Mouse (Mus musculus): ENCODE data around the gene B3galt6.

The B3galt6 gene

DNA sequence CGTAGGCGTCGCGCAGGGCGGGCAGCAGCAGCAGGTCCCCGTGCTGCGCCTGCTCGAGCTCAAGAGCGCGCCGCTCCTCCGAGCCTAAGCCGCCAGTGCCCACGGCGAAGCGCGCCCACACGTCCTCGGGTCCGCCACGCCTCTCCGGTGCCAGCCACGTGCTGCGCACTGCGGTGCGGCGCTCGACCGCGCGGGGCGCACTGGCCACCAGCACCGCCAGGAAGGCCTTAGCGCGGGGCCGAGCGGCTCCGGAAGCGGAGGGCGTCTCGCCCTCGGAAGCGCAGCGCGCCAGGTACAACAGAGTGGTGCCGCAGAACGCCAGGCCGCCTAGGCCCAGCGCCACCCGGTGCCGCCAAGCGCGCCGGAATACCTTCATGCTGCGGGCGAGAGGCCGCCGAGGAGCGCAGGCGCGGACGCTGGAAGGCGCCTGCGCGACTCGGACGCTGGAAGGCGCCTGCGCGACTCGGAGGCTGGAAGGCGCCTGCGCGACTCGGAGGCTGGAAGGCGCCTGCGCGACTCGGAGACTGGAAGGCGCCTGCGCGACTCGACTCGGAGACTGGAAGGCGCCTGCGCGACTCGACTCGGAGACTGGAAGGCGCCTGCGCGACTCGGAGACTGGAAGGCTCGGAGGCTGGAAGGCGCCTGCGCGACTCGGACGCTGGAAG, at the start of gene B3galt6, which contains the start of gene Sdf4:
TSS of gene B3galt6 (minus strand) at position 409 of the 665 bp plus-strand sequence.
TSS of gene Sdf4 (plus strand) at position 632 of the 665 bp plus-strand sequence.
- peak; percentile 95 for DNase-seq (ENCODE audit: low read depth)

DNA sequence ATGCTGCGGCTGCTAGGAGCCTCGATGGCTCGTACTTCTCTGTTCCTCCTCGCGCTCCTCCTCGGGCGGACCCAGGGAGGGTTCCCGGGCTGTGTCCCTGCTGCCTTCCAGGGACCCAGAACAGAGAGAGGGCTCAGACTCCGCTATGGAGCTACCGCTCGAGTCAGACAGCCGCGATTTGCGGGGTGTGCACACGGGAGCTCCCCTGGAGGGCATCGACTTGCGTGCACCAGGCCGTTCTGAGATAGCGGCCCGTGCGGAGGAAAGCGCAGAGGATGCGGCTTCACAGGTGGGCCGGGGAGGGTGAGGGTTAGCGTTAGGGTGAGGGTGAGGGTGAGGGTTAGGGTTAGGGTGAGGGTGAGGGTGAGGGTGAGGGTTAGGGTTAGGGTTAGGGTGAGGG, 42.5 kb upstream of the B3galt6 start:
- no peak for DNase-seq (ENCODE audit: low read depth)

DNA sequence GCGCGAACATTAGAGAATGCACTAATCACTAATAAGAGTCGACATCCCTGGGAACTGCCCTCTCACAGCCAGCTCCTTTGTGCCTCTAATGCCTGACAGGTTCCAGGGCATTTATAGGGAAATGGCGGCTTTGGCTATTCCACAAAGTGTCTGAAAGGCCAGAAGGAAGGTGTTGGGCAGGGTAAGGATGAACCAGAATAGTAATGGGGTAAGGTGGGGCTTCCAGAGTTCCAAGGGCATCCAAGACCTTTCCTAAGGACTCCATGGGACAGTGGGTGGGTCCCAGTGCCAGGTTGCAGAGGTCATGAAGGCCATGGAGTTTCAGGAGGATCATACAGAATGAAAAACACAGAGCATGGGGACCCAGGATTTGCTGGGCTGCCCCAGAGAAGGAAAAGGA, 41.9 kb upstream of the B3galt6 start:
- no peak for DNase-seq (ENCODE audit: low read depth)

DNA sequence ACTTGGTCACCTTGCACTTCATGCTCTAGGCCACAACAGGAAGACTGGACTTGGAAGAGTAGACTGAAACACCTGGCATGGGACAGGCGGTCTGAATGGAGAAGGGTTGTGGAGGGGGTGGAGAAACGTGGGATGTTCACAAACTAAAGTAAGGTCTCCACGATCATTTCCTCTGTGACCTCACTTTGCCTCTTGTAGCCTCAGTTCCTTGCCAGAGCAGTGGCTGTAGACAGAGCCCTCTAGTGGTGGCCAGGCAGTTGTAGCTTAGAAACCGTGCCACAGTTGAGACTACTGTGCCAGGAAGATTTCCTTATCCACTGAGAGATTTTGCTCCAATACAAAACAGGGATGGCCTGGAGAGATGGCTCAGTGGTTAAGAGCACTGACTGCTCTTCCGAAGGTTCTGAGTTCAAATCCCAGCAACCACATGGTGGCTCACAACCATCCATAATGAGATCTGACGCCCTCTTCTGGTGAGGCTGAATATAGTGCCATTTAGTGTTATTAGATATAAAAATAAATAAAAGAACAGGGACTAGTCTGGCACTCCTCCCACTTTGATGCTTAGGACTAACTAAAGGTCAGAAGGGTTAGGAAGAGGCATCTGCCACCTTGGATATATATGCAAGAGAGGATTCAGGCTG, 41.1 kb upstream of the B3galt6 start:
- peak; percentile 90 for DNase-seq (ENCODE audit: low read depth)

DNA sequence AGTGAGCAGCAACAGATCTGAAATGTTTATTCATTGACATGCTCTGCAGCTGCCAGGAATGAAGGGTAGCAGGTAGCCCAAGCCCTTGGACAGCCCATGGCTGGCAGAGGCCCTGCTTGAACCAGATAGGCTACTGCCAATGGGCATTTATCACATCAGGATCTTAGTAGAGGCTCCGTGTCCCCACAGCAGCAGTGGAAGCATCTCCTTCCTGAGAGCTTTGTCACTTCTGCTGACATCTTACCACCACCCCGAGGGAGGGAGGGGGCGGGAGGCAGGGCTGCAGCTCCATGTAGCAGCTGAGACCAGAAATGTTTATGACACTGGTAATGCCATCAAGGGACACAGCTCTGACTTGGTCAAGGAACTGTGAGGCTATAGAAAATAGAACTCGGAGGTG, 40.4 kb upstream of the B3galt6 start:
- DNase-seq (ENCODE audit: low read depth): peak; percentile 58

GRCm38 (mm10) chr4:156031593-156032391, 39.3 kb upstream of the B3galt6 start:
- peak; percentile 91 for DNase-seq (ENCODE audit: low read depth)

- no peak for DNase-seq (ENCODE audit: low read depth)
Observed at GRCm38 (mm10) chr4:156031255-156031592, 38.8 kb upstream of the B3galt6 start.

DNA sequence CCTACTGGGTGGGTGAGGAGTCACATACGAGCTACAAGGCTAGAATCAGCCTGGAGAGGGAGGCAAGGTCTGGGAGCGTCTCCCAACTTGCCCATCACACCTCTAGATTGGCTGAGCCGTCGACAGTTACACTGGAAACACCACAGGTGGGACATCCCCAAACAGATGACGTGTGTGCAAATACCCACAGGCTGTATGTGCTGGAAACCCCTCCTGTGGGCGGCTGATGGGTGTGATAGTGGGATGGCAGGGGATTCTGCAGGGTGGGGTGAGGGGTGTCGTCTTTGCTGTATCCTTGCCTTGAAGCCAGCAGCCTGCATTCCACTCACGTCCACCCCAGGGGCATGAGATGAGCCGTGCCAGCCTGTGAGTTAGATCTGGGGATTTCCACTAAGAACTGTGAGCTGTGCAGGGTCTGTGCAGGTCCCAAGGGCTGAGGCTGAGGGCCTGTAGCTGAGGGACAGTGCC, 38.2 kb upstream of the B3galt6 start:
- DNase-seq (ENCODE audit: low read depth): no peak

DNA sequence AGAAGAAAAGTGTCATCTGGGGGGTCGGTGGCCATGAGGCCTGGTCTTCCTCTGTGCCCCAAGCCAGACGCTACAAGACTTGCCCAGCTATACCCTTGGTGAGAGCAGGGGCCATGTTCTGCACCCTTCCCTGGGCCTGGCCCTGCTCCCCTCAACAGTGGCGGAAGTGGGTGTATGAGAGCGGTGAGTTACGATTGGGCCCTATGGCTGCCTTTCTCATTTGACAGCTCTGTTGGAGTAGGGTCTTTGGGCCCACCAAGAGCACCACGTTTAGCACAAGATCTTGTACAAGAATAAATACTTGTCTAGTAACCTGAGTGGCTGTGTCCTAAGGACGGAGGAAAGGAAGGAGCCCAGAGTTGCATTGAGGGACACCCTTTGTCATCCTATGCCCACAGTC, 36.1 kb upstream of the B3galt6 start:
- no peak for DNase-seq (ENCODE audit: low read depth)

- DNase-seq (ENCODE audit: low read depth): peak; percentile 61
Observed at GRCm38 (mm10) chr4:156026013-156026412, 33.6 kb upstream of the B3galt6 start, which contains the start of gene Tnfrsf18. Gene Tnfrsf18, plus strand, starts transcription at chr4:156026164.

GRCm38 (mm10) chr4:156024184-156024583, 31.7 kb upstream of the B3galt6 start:
- no peak for DNase-seq (ENCODE audit: low read depth)

DNA sequence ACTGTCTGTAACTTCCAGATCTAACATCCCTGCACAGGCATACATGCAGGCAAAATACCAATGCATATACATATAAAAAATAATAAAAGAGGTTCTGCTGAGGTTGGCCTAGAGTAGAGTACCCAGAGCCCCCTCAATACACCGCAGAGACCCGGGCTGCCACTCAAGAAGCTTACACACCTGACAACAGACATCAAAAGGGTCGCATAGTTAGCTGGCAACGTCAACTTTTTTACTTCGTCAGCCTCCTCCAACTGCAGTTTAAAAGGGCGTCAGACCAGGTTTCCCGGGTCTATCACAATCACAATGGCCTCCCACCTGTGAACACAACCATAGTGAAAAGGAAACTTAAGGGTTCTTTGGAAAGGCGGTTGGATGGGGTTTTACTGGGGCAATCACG, 31.1 kb upstream of the B3galt6 start:
- no peak for DNase-seq (ENCODE audit: low read depth)

GRCm38 (mm10) chr4:156021942-156022419, 29.5 kb upstream of the B3galt6 start:
- no peak for DNase-seq (ENCODE audit: low read depth)

DNA sequence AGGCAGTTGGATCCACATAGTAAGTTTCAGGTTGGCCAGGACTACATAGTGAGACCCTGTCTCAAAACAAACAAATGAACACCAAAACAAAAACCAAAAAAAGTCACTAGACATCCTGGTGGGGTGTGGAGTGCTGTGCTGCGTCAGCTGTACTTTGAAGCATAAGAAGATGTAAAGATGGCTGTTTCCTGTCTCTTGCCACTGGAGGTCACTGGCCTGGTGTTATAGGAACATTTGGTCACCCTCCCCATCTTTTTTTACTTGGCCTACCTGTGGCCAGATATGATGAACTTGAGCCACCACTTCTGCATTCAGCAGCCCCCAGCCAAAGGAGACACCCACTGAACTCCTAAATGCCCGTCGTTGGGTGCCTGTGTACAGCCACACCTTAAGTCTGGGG, 28.9 kb upstream of the B3galt6 start:
- no peak for DNase-seq (ENCODE audit: low read depth)

DNA sequence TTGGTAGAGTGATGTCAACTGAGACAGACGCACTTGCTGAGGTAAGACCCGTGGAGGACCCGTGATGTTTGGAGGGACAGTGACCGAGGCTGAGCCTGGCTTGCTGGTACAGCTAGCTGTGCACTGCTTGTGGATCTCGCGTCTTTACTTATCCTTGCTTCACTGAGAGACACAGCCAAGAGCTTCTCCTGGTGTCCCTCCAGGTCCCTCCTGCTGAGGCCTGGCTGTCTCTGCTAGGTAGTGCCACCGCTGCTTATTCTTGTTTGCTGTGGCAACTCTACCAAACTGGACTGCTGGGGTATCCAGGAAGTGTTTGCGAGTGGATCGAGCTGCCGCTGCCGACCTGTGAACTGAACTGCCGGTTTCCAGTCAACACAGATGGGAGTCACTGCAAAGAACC, 27.3 kb upstream of the B3galt6 start:
- no peak for DNase-seq (ENCODE audit: low read depth)

DNA sequence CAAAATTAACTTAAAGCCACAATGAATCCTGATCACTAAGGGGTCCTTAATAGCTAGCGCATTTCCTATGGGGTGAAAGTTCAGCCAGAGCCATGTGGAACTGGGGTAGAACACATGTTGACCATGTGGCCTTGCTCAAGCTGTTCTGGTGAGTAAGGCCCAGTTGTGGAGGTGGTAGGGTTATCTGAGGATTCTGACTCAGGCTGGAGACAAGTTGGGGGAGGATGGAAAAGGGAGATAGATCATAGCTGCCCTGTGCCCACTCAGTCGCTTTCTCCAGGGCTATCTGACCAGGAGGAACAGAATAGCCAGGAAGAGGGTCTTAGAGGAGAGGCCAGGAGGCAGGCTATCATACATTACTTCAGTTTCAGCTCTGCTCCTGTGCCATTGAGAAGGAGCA, 22.0 kb upstream of the B3galt6 start:
- peak; percentile 18 for DNase-seq (ENCODE audit: low read depth)

GRCm38 (mm10) chr4:156013637-156014036, 21.2 kb upstream of the B3galt6 start, which contains the start of gene Tnfrsf4:
Gene Tnfrsf4, plus strand, starts transcription at chr4:156013843.
- DNase-seq (ENCODE audit: low read depth): no peak

- no peak for DNase-seq (ENCODE audit: low read depth)
Observed at GRCm38 (mm10) chr4:156008369-156008768, 15.9 kb upstream of the B3galt6 start.

DNA sequence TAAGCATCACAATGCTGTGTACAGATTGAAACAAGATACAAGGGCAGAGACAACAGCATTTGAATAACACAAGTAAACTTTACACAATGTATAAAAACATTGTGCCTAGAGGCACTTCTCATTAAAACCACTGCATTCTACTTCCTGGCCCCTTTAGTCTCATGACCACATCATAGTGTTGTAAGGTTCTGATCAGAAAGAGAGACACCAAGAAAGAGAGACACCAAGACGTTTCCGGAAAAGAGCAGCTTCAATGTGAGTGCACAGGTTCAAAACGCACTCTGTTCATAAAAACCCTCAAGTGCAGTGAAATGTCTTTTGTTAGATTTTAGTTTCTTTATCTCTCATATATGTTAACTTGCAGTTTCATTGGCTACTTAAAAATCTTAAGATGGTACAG, 11.7 kb upstream of the B3galt6 start:
- no peak for DNase-seq (ENCODE audit: low read depth)

- DNase-seq (ENCODE audit: low read depth): no peak
Observed at GRCm38 (mm10) chr4:155993606-155994005, 1.2 kb upstream of the B3galt6 start.

DNA sequence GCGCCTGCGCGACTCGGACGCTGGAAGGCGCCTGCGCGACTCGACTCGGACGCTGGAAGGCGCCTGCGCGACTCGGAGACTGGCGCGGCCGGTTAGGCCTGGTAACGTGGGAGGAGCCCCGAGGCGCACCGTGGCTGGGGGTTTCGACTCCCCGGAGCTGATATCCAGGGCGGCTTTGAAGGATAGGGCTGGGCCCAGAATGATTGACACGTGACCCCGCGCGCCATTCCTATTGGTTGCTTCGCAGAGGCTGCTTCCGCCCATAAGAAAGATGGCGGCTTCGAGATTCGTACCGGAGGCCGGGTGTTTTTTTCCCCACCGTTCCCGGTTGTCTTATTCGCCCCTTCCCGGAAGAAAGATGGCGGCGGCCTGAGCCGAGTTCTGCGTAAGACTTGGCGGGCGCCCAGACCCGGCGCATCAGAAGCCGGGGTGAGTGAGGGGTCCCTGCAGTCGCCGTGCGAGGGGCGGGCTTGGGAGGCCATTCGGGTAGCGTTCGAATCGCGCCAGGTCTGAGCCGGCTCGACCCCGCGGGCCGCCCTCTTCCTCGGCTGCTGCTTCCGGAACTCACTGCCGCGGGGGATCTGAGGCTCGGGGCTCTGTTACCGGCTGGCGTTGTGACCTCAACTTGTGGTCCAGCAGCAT, 578 bp upstream of the B3galt6 start:
- peak; percentile 96 for DNase-seq (ENCODE audit: low read depth)

DNA sequence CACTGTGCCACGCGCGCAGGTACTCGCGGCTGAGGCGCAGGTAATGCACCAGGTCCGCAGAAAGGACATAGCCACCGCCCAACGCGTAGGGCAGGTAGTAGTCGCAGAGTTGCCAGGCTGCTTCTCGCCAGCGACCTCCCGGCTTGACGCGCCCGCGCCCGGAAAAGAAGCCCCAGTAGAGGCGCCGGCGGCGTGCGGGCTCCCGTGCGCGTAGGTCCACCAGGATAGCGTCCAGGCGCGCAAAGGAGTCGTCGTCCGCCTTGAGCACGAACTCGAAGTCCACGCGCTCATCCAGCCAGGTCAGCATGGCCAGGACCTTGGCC, 580 bp downstream of the B3galt6 start:
- no peak for DNase-seq (ENCODE audit: low read depth)

Data from 416B (cell line).